Mouse (Mus musculus) left cerebral cortex, adult 9 months (tissue): Measurements from ENCODE around the gene Rapgef3.

ENCODE experiments used
- DNase-seq, 2 experiments: peaks; one replicate each; pipeline ENCODE4 v3.0.0; 2022; ENCODE audit warnings: low spot score in 2 of 2

The Rapgef3 gene

GRCm38 (mm10) chr15:97767280-97768186, at the start of gene Rapgef3:
Rapgef3 (minus strand) TSS chr15:97767972.
- DNase-seq = peak in 1 of 2 experiments; percentile 78

DNA sequence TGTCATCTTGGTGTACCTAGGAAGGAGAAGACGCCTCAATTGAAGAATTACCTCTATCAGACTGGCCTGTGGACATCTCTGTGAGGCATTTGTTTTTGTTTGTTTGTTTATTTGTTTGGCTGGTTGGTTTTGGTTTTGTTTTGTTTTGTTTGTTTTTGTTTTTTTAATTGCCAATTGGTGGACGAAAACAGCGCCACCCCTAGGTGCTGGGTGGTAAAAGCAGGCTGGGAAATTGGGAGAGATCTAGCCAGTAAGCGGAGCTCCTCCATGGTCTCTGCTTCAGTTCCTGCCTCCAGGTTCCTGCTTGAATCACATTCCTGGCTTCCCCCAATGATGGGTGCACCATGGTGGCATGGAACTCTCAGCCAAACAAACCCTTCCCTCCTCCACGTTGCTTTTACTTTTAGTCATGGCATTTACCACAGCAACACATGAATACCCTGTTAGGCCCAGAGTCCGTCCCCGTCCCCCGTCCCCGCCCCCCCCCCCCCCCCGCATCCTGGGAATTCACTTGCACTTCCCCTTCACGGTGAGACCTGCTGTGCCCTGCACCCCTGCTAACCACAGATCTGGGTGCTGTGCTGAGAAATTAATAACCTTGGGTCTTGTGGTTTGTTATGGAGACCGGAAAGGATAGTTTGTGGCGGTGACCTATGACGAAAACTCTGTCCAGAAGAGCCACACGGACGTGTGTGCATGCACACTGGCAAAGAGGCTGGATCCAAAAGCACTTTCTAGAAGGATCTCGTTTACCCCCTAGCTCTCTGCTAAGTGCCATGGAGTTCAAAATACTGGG, 48.6 kb upstream of the Rapgef3 start:
- DNase-seq = no peak

GRCm38 (mm10) chr15:97815254-97815653, 47.5 kb upstream of the Rapgef3 start:
- DNase-seq = no peak

GRCm38 (mm10) chr15:97814703-97815102, 46.9 kb upstream of the Rapgef3 start:
- DNase-seq = no peak

GRCm38 (mm10) chr15:97813452-97814204, 45.9 kb upstream of the Rapgef3 start:
- peak in 1 of 2 experiments; percentile 35 for DNase-seq

DNA sequence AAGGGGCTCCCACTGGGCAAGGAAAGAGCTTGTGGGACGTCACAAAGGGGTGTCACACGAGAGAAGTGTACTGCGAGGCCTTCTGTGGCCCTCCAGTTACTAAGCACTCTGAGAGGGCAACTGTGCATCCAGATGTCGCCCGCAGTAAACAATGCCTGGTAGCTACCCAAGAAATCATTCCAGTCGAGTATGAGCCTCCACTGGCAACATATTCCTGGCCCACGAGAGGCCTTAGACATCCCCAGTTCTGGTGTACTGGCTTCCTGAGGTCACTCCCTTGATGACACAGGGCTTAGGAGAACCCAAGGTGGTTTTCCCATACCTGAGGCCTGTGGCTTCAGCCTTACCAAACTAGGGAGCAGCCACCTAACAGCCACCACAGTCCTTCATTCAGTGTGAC, 45.1 kb upstream of the Rapgef3 start:
- no peak for DNase-seq

DNA sequence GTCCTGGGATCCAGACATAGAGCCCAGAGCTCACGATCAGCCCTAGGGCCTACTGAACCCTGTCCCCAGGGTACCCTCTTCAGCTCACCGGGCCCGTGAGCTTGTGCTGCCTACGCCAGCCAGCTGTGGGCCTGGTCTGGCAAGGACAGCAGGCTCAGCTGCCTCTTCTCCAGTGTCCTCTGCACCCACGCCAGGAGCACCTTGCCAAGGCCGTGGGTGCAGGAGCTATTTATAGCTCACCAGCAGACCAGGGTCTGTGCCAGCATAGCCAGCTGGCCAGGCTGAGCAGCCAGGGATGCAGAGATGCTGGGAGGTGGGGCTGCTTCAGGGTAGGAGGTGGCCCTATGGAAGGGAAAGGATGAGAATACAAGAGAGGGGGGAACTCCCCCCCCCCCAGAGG, 44.4 kb upstream of the Rapgef3 start:
- peak; percentile 80 to 93 for DNase-seq

GRCm38 (mm10) chr15:97811307-97811706, 43.5 kb upstream of the Rapgef3 start:
- no peak for DNase-seq

DNA sequence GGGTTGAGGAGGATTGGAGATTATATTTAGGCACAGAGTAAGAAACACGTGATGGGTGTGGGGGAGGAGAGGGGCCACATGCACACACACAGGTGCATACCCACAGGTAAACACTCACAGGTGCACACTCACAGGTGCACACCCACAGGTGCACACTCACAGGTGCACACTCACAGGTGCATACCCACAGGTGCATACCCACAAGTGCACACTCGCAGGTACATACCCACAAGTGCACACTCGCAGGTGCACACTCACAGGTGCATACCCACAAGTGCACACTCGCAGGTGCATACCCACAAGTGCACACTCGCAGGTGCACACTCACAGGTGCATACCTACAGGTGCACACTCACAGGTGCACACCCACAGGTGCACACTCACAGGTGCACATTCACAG, 42.6 kb upstream of the Rapgef3 start:
- no peak for DNase-seq

- DNase-seq = no peak
Observed at GRCm38 (mm10) chr15:97809942-97810341, 42.2 kb upstream of the Rapgef3 start.

- DNase-seq = no peak
Observed at GRCm38 (mm10) chr15:97809206-97809605, 41.4 kb upstream of the Rapgef3 start.

DNA sequence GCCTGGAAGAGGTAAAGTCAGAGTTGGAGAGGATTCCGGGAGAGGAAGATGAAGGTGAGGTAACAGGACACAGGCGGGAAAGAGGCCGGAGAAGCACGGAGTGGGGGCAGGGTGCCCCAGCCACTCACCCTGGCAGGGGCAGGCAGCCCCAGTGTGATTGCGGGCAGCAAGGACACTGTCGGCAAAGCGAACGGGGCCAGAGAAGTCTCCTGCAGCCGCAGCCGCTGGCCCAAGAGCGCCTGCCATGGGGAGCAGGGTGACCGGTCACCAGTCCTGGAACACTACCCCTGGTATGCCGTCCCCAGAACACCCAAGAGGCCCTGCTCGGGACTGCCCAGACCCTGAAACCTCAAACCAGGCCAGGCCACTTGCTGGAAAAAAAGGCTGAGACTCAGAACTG, 40.8 kb upstream of the Rapgef3 start:
- no peak for DNase-seq

GRCm38 (mm10) chr15:97807867-97808266, 40.1 kb upstream of the Rapgef3 start:
- DNase-seq = no peak

GRCm38 (mm10) chr15:97802575-97802974, 34.8 kb upstream of the Rapgef3 start:
- DNase-seq = no peak

DNA sequence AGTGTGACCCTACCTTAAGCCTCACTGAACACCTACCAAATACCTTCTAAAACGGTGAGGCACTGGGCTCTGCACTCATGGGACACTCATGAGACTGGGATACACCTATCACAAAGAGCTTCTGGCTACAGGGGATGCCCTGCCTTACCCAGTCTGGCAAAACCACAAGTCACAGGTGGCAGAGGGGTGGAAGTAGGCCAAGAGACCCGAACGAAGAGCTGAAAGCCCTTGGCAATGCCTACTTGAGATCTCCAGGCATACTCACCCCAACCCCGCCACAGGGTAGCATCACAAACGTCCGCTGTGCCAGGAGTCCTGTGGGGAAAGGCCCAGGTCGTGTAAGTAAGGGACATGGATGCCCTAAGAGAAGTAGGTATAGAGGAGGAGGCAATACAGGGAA, 34.0 kb upstream of the Rapgef3 start:
- no peak for DNase-seq

DNA sequence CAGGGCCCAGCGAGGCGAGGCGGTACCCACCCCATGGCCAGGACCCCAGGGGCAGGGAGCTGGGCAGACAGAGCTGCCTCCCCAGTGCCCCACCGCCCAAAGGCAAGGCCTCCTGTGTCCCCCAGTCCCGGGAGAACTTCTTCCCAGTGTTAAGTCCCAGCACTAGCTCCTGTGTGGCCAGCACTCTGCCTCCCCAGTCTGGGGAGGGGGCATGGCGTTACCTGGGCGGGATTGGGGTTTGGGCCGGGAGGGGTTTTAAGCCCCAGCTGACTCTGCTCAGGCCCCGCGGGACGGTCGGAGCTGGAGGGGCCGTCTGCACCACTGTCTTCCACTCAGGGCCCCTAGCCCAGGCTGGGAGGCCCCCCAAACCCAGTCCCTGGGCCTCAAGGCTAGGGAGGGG, 33.1 kb upstream of the Rapgef3 start:
- DNase-seq = no peak

- no peak for DNase-seq
Observed at GRCm38 (mm10) chr15:97799446-97799845, 31.7 kb upstream of the Rapgef3 start.

DNA sequence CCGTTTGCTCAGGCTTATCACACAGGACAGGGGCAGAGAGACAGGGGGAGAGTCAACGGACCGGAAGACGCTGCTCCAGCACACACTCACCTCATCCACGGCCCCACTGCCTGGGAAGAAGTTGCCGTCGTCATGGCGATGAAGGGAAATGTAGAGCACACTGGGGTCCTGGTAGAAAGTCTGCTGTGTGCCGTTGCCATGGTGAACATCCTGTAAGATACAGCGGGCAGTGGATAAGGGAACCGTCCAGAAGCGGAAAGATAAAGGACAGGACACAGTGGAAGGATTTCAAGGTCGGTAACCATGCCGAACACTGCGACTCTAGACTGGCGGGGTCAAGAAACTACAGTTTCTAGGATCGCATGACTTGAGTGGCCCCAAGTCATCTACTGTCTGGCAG, 30.4 kb upstream of the Rapgef3 start:
- DNase-seq = no peak

GRCm38 (mm10) chr15:97796674-97797310, 29.0 kb upstream of the Rapgef3 start:
- DNase-seq = no peak

- no peak for DNase-seq
Observed at GRCm38 (mm10) chr15:97795559-97796235, 27.9 kb upstream of the Rapgef3 start.

DNA sequence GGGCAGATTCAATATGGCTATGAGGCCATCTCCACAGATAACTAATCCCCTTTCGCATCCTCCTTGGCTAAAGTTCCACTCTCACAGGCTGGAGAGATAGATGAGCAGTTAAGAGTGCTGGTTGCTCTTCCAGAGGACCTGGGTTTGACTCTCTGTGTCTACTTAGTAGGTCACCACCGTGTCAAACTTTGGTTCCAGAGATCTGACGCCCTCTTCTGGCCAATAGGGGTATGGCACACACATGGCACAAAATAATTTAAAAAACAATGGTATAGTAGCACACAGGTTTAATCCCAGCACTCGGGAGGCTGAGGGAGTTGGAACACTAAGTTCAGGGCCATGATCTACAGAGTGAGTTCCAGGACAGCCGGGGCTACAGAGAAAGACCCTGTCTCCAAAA, 26.5 kb upstream of the Rapgef3 start:
- no peak for DNase-seq
